Mouse (Mus musculus): Measurements from ENCODE around the gene C130026I21Rik.
"Not testable (repeated sequence)": the region's sequence is repeated elsewhere in the genome, so short reads cannot be mapped to it uniquely, and the experiment has no call there.

DNA sequence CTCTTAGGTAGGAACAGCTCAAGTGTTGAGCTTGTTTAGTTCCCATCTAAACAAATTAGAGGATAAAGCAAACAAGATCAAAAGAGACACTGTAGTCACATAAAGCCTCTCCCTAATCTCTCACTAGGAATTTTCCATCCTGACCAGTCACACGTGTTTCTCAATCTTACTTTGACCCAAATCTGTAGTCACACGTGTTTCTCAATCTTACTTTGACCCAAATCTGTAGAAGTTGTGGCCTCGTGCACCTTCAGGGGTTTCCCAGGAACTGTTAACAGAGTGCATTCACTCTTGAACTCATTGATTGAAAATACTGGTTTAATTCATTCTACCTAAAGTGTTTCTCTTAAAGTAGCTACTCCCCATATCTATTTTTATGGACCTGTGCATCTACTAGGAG, 197.3 kb downstream of the C130026I21Rik start:
- TF ChIP-seq EP300, CTCF (IDR thresholded peaks at IDR 0.05; ENCODE audit: low read depth): not testable (repeated sequence)
